Comparison of ENCODE assay signal across 8 mouse cellular contexts in genomic region chr1:78310861-78311341, GRCm38 (mm10). TPM values are rescaled to one million over a fixed set of nuclear protein-coding genes. Genes with fewer than 3 reads are reported as not detected.
DNase-seq lines count a peak whose midpoint lies in the region; ATAC-seq and TF ChIP-seq lines count a peak whose summit lies in the region.
"Had no signal": no experiment of that assay in that cellular context is flagged by ENCODE, and none has a peak within 500 bp of the region (broad histone marks: within the 10 kb centered on the region; RNA-seq: fewer than 3 reads in every experiment).

No protein-coding gene starts in this region.

- H3K27me3 ChIP-seq in stomach, embryonic 15.5 days (replicated peaks): peaks cover 9% of the 10 kb centered on the region

- peak overlapping the region; percentile 84 for H3K4me2 ChIP-seq in stomach, embryonic 15.5 days

- H3K27ac ChIP-seq in stomach, embryonic 15.5 days: peak overlapping the region; percentile 13

- DNase-seq in brain, embryonic 14.5 days (ENCODE audit: low read depth): peak; percentile 80
- peak; percentile 49 for DNase-seq in embryo, embryonic 10 days (ENCODE audit: low spot score)
- peak; percentile 25 for DNase-seq in heart, postnatal 4 days
- peak; percentile 4 for DNase-seq in layer of hippocampus, postnatal 36 days
- DNase-seq in lung, postnatal 4 days: peak; percentile 12 to 38

- ATAC-seq in stomach, embryonic 15.5 days (ENCODE audit: insufficient read depth, low FRiP score, low read depth): 0 out of 2 replicates have a peak, but pooled peaks have one; percentile 6
- no peak for ATAC-seq in granulocyte monocyte progenitor cell, adult 5-6 weeks (replicated peaks; ENCODE audit: poor library complexity, severe bottlenecking)

- H3K9ac ChIP-seq in stomach, embryonic 15.5 days: 0 out of 2 replicates have a peak overlapping the region, but pooled peaks have one; percentile 34

- H3K4me1 ChIP-seq in stomach, embryonic 15.5 days: peaks cover 14% of the 10 kb centered on the region

- no peak for TF ChIP-seq POLR2A in brain, embryonic 14.5 days (IDR thresholded peaks at IDR 0.05; ENCODE audit: borderline replicate concordance, extremely low read depth, insufficient read depth, insufficient read length, poor library complexity, severe bottlenecking)

- peak overlapping the region; percentile 59 for H3K4me3 ChIP-seq in stomach, embryonic 15.5 days (replicated peaks)

- no peak for TF ChIP-seq CTCF in brain, embryonic 14.5 days (IDR thresholded peaks at IDR 0.05; ENCODE audit: borderline replicate concordance, extremely low read depth, insufficient read depth, insufficient read length)

- H3K9me3 ChIP-seq in stomach, embryonic 15.5 days: no peaks in the 10 kb centered on the region

- WGBS in stomach, embryonic 15.5 days: under 1% methylated on average over 17 of the region's 17 CpGs

- no peaks in the 10 kb centered on the region for H3K36me3 ChIP-seq in stomach, embryonic 15.5 days

RNA-seq across cellular contexts. Expression of gene Sgpp2, which starts 0.8 kb away (rescaled TPM):
- 0.68 and 1.4 TPM in 2 replicates for polyA plus RNA-seq in brain, embryonic 14.5 days (2012; rRNA removed)
- under 1 TPM; 0.10 to 0.11 TPM for total RNA-seq in heart, postnatal 4 days (2021)
- total RNA-seq in layer of hippocampus, postnatal 36 days (2021): 1 to 10 TPM; 4.0 to 5.5 TPM
- polyA plus RNA-seq in stomach, embryonic 15.5 days (2015; fragmentation: Nextera tagmentation; extraction: Ambion mirVana): 19.5 and 22.5 TPM in 2 replicates
- not detected in 2 replicates for total RNA-seq in granulocyte monocyte progenitor cell, adult 5-6 weeks (2014; fragmentation: Nextera tagmentation)
- total RNA-seq in granulocyte monocyte progenitor cell, adult 5-6 weeks (2017): not detected in 2 replicates
- total RNA-seq: common myeloid progenitor, adult 5-6 weeks had no signal

Comparison
In these comparisons a context has a peak if more than half of its experiments do, and no peak if none do; other contexts are left out.
1. DNase-seq: peak in every context shown above with its lines; median percentile 80 in brain, embryonic 14.5 days; 49 in embryo, embryonic 10 days; 25 in heart, postnatal 4 days; 25 in lung, postnatal 4 days; 4 in layer of hippocampus, postnatal 36 days.
2. RNA of gene Sgpp2, which starts 0.8 kb away (total RNA-seq): 4.0 to 5.5 TPM in layer of hippocampus, postnatal 36 days; 0.10 to 0.11 TPM in heart, postnatal 4 days and not detected in granulocyte monocyte progenitor cell, adult 5-6 weeks; every median in the first group is over 4 times any median in the second.